22 mouse cellular contexts compared by ENCODE assay signal in the genomic region with DNA sequence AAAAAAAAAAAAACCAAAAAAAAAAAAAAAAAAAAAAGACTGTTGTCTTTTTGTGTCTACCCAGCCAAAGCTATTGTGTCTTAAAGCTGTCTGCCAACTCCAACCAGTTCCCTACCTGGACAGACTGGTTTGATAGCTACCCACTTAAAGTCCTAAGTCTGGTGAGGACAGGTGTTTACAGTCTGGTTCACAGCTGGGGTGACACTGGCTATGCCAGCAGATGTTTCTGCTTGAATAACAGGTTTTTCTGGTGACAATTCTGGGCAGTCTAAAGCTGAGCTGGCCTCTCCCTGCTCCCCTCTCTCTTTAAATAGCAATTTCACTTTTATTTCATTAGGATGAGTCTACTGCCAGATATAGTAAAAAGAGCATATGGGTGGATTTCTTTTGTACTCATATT. TPM values are rescaled to one million over a fixed set of nuclear protein-coding genes. Genes with fewer than 3 reads are reported as not detected.
DNase-seq lines count a peak whose midpoint lies in the region; ATAC-seq lines count a peak whose summit lies in the region.
"Had no signal": no experiment of that assay in that cellular context is flagged by ENCODE, and none has a peak within 500 bp of the region (broad histone marks: within the 10 kb centered on the region; RNA-seq: fewer than 3 reads in every experiment).

No protein-coding gene starts in this region.

- H3K9me3 ChIP-seq in limb, embryonic 12.5 days = no peaks in the 10 kb centered on the region
- no peaks in the 10 kb centered on the region for H3K9me3 ChIP-seq in limb, embryonic 10.5 days (replicated peaks)
- H3K9me3 ChIP-seq in lung, embryonic 15.5 days = no peaks in the 10 kb centered on the region
- H3K9me3 ChIP-seq in stomach, embryonic 15.5 days = no peaks in the 10 kb centered on the region
- H3K9me3 ChIP-seq: liver, embryonic 12.5 days; midbrain, embryonic 12.5 days; neural tube, embryonic 13.5 days had no signal

- H3K4me3 ChIP-seq in limb, embryonic 12.5 days (replicated peaks) = no peak overlapping the region
- no peak overlapping the region for H3K4me3 ChIP-seq in limb, embryonic 10.5 days
- H3K4me3 ChIP-seq in lung, embryonic 15.5 days = no peak overlapping the region
- no peak overlapping the region for H3K4me3 ChIP-seq in stomach, embryonic 15.5 days (replicated peaks)
- H3K4me3 ChIP-seq: erythroblast, embryonic 14.5 days; liver, embryonic 12.5 days; midbrain, embryonic 12.5 days; neural tube, embryonic 13.5 days had no signal

- H3K9ac ChIP-seq in limb, embryonic 12.5 days (replicated peaks) = no peak overlapping the region
- no peak overlapping the region for H3K9ac ChIP-seq in lung, embryonic 15.5 days
- H3K9ac ChIP-seq in stomach, embryonic 15.5 days = no peak overlapping the region
- H3K9ac ChIP-seq: liver, embryonic 12.5 days; midbrain, embryonic 12.5 days; neural tube, embryonic 13.5 days had no signal

- peak overlapping the region; percentile 12; the same call in 1 of the 2 replicates for H3K27ac ChIP-seq in limb, embryonic 12.5 days
- no peak overlapping the region for H3K27ac ChIP-seq in limb, embryonic 10.5 days
- peak overlapping the region; percentile 61; the same call in 1 of the 2 replicates for H3K27ac ChIP-seq in lung, embryonic 15.5 days
- 0 out of 2 replicates have a peak overlapping the region, but pooled peaks have one; percentile 26 for H3K27ac ChIP-seq in stomach, embryonic 15.5 days
- H3K27ac ChIP-seq: liver, embryonic 12.5 days; midbrain, embryonic 12.5 days; neural tube, embryonic 13.5 days had no signal

- no peak for ATAC-seq in limb, embryonic 12.5 days (ENCODE audit: insufficient number of reproducible peaks, insufficient read depth, low FRiP score, low TSS enrichment, low read depth)
- ATAC-seq in lung, embryonic 15.5 days (ENCODE audit: borderline replicate concordance, extremely low read depth, low FRiP score, low TSS enrichment) = no peak
- ATAC-seq in stomach, embryonic 15.5 days (ENCODE audit: insufficient read depth, low FRiP score, low read depth) = peak; percentile 61; the same call in 1 of the 2 replicates
- ATAC-seq in megakaryocyte, adult 5-6 weeks (ENCODE audit: poor library complexity, severe bottlenecking) = no peak
- ATAC-seq: forebrain, embryonic 14.5 days; liver, embryonic 12.5 days had no signal

- no peak overlapping the region for H3K4me2 ChIP-seq in limb, embryonic 12.5 days
- no peak overlapping the region for H3K4me2 ChIP-seq in lung, embryonic 15.5 days
- H3K4me2 ChIP-seq in stomach, embryonic 15.5 days = no peak overlapping the region
- H3K4me2 ChIP-seq: heart, embryonic 11.5 days; liver, embryonic 12.5 days; midbrain, embryonic 12.5 days; neural tube, embryonic 13.5 days had no signal

- H3K27me3 ChIP-seq in limb, embryonic 12.5 days = no peaks in the 10 kb centered on the region
- no peaks in the 10 kb centered on the region for H3K27me3 ChIP-seq in limb, embryonic 10.5 days (ENCODE audit: low read depth, poor library complexity, severe bottlenecking)
- no peaks in the 10 kb centered on the region for H3K27me3 ChIP-seq in lung, embryonic 15.5 days
- H3K27me3 ChIP-seq in stomach, embryonic 15.5 days (replicated peaks) = no peaks in the 10 kb centered on the region
- H3K27me3 ChIP-seq: midbrain, embryonic 12.5 days; neural tube, embryonic 13.5 days had no signal

- no peaks in the 10 kb centered on the region for H3K36me3 ChIP-seq in limb, embryonic 12.5 days
- no peaks in the 10 kb centered on the region for H3K36me3 ChIP-seq in limb, embryonic 10.5 days
- H3K36me3 ChIP-seq in lung, embryonic 15.5 days = no peaks in the 10 kb centered on the region
- H3K36me3 ChIP-seq in stomach, embryonic 15.5 days = no peaks in the 10 kb centered on the region
- H3K36me3 ChIP-seq: liver, embryonic 12.5 days; midbrain, embryonic 12.5 days; neural tube, embryonic 13.5 days had no signal

- H3K4me1 ChIP-seq in limb, embryonic 12.5 days (replicated peaks) = peaks cover 12% of the 10 kb centered on the region; the same call in 1 of the 2 replicates
- peaks cover 37% of the 10 kb centered on the region for H3K4me1 ChIP-seq in limb, embryonic 10.5 days
- peaks cover 29% of the 10 kb centered on the region for H3K4me1 ChIP-seq in lung, embryonic 15.5 days
- peaks cover 20% of the 10 kb centered on the region for H3K4me1 ChIP-seq in stomach, embryonic 15.5 days

- DNase-seq in limb, embryonic 10.5 days (ENCODE audit: low spot score) = no peak
- DNase-seq in gonadal fat pad, adult 2 months (ENCODE audit: low read depth) = peak; percentile 97
- no peak for DNase-seq in layer of hippocampus, postnatal 14 days (ENCODE audit: low spot score in 2 of 2)
- no peak for DNase-seq in gastrocnemius, postnatal 4 days (ENCODE audit: low spot score in 2 of 2)
- DNase-seq: adrenal gland, postnatal 14 days; cerebellum, adult 11 months; cerebellum, postnatal 14 days; gastrocnemius, postnatal 36 days; heart, postnatal 10 days; kidney, postnatal 4 days; layer of hippocampus, postnatal 36 days; right cerebral cortex, adult 18-20 months had no signal

RNA-seq across cellular contexts. Expression of a gene that starts 10.9 kb away (rescaled TPM):
- 55.3 and 57.0 TPM in 2 replicates for polyA plus RNA-seq in limb, embryonic 12.5 days (2016; fragmentation: Nextera tagmentation; extraction: Ambion mirVana)
- 59.3 and 59.5 TPM in 2 replicates for polyA plus RNA-seq in limb, embryonic 10.5 days (2016; fragmentation: Nextera tagmentation; extraction: Ambion mirVana)
- polyA plus RNA-seq in gonadal fat pad, adult 2 months (2012; rRNA removed) = 27.9 and 37.7 TPM in 2 replicates
- 44.7 and 46.0 TPM in 2 replicates for polyA plus RNA-seq in lung, embryonic 15.5 days (2015; fragmentation: Nextera tagmentation; extraction: Ambion mirVana)
- 53.6 and 54.5 TPM in 2 replicates for polyA plus RNA-seq in stomach, embryonic 15.5 days (2015; fragmentation: Nextera tagmentation; extraction: Ambion mirVana)
- total RNA-seq in layer of hippocampus, postnatal 14 days (2021) = 100 to 1,000 TPM; 138 to 143 TPM
- 10 to 100 TPM; 39.0 to 39.6 TPM for total RNA-seq in gastrocnemius, postnatal 4 days (2021)
- 26.9 and 37.5 TPM in 2 replicates for total RNA-seq in megakaryocyte, adult 5-6 weeks (2015)
- 26.7 and 28.3 TPM in 2 replicates for total RNA-seq in megakaryocyte, adult 5-6 weeks (2017)
